Mouse (Mus musculus) kidney, postnatal 4 days (tissue): ENCODE results near the gene Zfp865.
"Not testable (repeated sequence)": the region's sequence is repeated elsewhere in the genome, so short reads cannot be mapped to it uniquely, and the experiment has no call there.

Source experiments
- DNase-seq, 2 experiments: peaks; one replicate each; pipeline ENCODE4 v3.0.0; 2021; ENCODE audit warnings: mixed read lengths in 2 of 2

Zfp865 gene

DNA sequence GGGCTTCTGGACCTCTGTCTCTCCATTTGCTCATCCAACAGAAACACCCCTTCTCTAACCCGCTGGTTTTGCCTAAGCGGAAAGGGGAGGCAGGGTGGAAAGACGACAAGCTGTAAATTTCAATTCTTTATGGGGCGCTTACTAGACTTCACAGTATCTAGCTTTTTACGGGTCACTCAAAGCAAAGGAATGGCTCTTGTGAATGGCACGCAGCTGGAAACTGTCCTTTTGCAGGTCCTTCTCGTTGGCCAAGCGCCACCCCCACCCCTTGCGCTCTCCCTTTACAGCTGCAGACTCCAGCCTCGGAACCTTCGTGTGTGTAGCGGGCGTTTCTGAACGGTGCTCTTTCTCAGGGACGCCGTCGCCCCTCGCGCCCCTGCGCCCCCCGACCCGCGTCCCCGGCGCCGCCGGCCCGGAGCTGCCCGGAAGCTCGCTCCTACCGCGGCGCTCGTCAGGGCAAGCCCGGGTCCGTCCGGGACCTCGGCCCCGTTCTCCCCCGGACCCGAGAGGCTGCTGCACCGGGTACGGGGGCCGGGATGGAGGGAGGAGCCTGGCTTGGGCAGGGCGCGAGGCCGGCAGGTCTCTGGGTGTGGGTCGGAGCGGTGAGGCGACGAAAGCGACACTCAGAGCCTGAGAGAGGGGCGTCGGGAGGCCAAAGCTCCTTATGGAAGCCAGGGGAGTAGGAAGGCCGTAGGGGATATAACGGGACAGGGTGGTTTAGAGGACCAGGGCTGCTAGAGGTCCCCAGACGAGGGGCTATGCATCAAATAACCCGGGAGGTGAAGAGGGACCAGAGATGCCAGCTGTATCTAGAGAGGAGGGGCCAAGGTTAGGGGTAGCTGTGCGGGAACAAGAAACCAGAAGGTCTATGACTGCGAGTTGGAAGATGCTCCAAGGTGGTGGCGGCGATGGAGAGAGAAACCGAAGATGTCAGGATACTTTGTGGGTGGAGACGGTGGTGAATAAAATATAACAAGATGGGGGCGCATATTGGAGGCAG is 31.3 kb downstream of the Zfp865 start, which contains the start of gene Zfp580:
TSS of gene Zfp580 (plus strand) at position 346 of the 1,000 bp plus-strand sequence.
- peak; percentile 86 to 91 for DNase-seq

GRCm38 (mm10) chr7:5052438-5052837 is 32.3 kb downstream of the Zfp865 start:
- DNase-seq = peak; percentile 21 to 39

DNA sequence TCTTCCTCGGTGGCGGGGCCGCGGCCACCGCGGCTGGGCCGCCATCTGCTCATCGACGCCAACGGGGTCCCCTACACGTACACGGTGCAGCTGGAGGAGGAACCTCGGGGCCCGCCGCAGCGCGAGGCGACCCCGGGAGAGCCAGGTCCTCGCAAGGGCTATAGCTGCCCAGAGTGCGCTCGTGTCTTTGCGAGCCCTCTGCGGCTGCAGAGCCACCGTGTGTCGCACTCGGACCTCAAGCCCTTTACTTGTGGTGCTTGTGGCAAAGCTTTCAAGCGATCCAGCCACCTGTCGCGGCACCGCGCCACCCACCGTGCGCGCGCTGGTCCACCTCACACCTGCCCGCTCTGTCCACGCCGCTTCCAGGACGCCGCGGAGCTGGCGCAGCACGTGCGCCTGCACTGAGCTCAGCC is 32.8 kb downstream of the Zfp865 start:
- DNase-seq = peak; percentile 31 to 54

GRCm38 (mm10) chr7:5053456-5054179 is 33.4 kb downstream of the Zfp865 start:
- DNase-seq = peak; percentile 35 to 45

DNA sequence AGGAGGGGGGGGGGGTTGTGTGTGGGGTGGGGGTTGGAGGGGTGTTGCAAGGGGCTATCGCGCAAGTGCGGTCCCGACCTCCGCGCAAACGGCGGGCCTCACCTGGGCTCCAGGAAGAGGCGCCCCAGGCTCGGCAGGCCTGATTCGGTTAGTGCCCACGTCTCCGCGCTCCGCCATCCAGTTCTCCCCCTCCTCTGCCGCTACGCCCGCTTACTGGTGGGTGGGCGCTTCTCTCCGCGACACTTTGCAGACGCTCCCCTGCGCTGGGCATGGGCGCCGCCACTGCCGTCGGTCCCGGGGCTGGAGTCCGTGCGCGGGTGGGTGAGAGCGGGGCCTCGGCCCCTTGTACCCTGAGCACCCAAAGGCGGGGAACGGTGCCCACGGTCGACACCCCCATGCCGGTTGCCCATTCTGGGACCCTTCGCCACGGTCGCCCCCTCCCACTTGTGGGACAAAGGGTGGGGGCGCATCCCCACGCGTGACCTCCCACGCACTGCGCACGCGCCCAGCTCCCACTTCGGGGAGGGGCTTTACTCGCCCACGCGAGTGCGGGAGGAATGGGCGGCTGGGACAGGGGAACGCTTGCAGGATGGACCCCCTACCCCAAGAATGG is 36.6 kb downstream of the Zfp865 start:
- DNase-seq = peak; percentile 54 to 72

DNA sequence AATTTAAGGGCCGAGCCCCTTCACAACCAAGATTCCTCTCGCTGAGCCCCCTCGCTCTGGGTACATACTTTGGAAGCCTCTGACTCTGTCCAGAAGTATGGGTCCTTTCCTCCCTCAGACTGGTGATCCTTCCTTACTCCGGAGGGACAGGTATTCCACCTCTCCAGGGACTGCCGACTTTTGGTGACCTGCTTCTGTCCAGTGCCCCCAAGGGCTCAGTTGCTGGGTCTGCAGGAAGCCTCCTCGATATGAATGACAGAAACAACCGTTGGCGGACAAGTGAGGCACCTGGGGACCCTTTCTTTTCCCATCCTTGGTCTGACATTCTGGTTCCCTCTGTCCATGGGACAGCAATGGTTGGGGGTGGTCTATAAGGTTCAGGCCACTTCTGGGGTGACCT is 37.2 kb downstream of the Zfp865 start:
- DNase-seq = no peak

- DNase-seq = peak; percentile 26 to 45
These were observed 37.6 kb downstream of the Zfp865 start for GRCm38 (mm10) chr7:5057804-5058203.

DNA sequence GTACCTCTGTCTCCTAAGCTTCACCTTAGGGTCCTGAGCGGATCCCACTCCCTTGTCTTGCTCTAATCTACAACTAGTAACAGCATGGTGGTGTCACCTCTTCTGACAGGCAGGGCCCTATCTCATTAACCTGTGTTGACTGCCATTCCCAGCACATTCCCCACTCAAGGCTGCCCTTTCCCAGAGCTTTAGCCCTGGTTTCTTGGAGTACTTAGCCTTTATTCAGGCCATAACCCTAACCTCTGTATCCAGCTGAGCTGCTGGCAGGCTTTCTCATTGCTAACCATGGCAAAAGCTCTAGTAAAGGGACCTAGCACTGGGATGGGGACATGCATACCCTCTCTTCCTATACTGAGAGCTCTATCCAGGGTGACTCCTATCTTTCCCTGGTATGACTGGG is 38.5 kb downstream of the Zfp865 start:
- no peak for DNase-seq

- DNase-seq = no peak
These were observed 39.2 kb downstream of the Zfp865 start for GRCm38 (mm10) chr7:5059421-5059820.

DNA sequence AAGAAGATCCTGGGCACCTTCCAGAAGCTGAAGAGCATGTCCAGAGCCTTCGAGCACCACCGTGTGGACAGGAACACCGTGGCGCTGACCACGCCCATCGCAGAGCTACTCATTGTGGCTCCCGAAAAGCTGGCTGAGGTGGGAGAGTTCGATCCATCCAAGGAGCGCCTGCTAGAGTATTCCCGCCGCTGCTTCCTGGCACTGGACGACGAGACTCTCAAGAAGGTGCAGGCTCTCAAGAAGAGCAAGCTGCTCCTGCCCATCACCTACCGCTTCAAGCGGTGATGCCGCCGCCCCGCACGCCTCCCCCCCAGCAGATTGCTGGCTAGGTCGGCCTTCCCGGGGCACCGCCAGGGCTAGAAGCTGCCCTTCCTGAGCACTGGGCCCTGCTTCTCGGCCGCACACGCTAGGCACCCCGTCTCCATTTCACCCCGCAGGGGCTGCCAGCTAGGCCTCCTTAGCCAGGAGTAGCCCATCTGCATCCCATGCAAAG is 40.1 kb downstream of the Zfp865 start:
- peak; percentile 88 to 93 for DNase-seq

DNA sequence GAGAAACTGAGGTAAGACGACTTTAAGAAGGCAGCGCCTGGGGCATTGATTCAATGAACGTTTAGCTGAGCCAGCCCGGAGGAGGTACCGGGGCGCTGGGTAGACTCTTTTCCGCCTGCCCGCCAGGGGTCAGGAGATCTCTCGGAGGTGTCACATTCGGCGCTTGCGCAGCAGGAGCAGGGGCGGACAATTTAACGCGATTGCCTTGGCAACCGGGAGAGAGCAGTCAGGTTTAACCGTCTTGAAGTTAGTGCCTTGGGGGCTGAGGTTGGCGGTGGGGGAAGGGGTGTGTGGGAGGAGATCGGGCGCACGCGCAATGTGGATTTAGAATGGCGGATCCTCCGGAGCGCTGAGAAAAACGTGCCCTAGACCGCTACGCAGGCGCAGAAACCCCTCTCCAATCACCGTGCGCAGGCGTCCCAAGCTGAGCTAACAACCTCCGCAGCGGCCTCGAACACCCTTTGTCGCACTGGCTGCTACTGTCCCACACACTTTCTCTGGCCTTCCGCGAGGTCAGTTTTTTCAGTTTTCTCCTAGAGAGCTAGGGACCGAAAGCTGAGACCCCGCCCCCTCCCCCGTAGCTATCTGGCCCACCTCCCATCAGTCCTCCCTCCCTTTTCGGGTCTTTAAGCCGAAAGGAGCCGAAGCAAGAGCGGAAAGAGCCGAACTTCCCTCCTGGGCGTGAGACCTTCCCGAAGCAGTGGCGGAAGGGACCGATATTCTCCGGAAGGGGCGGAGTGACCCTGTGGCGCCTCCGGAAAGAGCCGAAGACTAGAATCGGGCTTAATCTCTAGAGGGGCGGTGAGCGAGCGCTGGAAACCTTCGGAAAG is 41.0 kb downstream of the Zfp865 start:
- DNase-seq = peak; percentile 99

DNA sequence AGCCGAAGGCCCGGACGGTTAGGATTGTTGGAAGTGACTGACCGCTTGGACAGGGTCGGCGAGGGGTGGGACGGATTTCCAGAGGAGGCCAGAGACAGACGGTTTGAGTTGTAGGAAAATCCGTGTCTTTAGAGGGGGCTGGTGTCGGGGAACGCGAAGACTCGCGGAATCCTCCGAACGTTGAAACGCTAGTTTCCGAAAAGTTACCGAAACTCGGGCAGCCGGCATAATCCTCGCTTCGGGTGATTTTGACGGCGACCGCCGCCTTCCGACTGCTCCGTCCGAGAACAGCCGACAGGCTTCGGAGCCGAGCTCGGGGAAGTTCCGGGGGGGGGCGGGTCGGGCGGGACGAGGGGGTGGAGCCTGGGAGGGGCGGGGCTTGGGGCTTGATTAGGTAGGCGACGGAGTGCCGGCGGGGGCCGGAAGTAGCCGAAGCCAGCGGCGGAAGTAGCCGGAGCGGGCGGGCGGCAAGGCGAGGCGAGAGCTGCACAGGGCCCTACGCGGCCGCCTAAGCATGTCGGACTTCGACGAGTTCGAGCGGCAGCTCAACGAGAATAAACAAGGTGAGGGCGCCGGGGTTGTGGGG is 41.7 kb downstream of the Zfp865 start, which contains the start of gene U2af2:
TSS of gene U2af2 (plus strand) at position 370 of the 586 bp plus-strand sequence.
- DNase-seq = peak; percentile 98

GRCm38 (mm10) chr7:5062360-5063001 is 42.3 kb downstream of the Zfp865 start:
- DNase-seq = peak; percentile 73 to 85

DNA sequence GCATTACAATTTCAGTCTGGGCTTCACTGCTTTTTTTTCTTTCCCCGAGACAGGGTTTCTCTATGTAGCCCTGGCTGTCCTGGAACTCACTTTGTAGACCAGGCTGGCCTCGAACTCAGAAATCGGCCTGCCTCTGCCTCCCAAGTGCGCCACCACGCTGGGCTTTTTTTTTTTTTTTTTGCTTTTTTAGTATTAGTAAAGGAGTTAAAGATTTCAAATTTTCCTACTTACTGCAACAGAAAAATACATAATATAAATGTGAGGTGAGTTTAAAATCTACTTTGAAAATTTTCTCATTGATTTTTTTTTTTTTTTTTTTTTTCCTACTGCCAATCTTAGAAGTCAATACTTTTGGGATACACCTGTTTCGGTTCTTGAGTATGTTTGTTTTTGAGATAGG is 44.7 kb downstream of the Zfp865 start:
- DNase-seq = no peak

- no peak for DNase-seq
These were observed 53.4 kb downstream of the Zfp865 start for GRCm38 (mm10) chr7:5073586-5073985.

- DNase-seq = no peak
These were observed 54.8 kb downstream of the Zfp865 start for GRCm38 (mm10) chr7:5074984-5075383.

DNA sequence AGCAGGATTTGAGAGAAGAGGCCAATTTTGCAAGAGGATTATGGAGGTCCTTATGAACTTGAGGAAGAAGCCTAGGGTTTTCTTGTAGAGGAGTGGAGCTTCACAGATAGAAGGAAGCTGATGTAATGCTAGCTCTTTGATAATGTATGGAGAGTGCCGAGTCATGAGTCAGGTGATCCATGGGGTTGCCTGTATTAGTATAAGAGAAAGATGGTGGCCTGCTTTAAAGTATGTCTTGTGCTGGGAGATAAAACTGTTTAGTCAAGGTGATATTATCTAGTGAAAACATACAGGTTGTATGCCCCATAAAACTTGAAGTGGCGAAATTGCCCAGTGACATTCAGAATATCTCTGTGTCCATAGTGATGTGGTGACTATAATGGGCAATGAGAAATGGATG is 56.8 kb downstream of the Zfp865 start:
- DNase-seq = no peak

GRCm38 (mm10) chr7:5079365-5080009 is 59.3 kb downstream of the Zfp865 start:
- DNase-seq = not testable (repeated sequence)

DNA sequence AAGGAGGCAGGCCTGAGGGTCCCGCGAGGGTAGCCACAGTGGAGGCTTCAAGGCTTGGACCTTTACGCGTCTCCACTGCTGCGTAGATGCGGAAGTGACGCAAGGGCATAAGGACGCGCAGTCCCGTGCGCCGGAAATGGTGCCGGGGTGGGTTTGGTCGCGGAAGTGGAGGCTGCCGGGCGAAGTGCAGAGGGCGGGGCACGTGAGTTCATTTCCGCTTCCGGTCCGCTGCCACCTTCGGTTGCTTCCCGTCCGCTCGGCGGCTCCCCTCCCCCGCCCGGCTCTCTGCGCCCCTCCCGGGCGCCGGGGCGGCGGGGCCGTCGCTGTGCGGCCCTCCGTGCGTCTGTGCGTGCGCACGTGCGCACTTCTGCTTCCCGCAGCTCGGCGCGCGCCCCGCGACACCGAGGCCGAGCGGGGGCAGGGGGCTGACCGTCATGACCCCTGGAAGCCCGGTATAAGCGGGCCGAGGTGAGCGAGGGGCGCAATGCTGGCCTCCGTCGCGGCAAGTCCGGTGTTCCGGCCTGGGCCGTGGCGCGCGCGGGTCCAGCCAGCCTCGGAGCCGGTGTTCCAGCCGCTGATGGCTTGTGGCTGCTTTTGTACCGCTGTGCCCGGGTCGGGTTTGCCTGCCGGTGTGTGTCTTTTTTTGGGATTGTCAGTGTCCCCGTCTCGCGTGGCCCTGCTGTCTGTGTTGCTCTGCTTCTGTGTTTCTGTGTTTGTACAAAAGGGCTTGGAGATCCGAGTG is 60.0 kb downstream of the Zfp865 start, which contains the start of gene Epn1:
TSS of gene Epn1 (plus strand) at position 226 of the 742 bp plus-strand sequence.
- peak; percentile 98 for DNase-seq
